Mouse (Mus musculus): ENCODE measurements around the gene Ntf5. TPM values are rescaled to one million over a fixed set of nuclear protein-coding genes. Genes with fewer than 3 reads are reported as not detected.
A peak's percentile ranks its signal among the peaks of the same experiment; 100 is the strongest.
"Not testable (repeated sequence)": the region's sequence is repeated elsewhere in the genome, so short reads cannot be mapped to it uniquely, and the experiment has no call there.

The Ntf5 gene
- polyA plus RNA-seq, 1 experiment from 2014 or later = 4.1 TPM

DNA sequence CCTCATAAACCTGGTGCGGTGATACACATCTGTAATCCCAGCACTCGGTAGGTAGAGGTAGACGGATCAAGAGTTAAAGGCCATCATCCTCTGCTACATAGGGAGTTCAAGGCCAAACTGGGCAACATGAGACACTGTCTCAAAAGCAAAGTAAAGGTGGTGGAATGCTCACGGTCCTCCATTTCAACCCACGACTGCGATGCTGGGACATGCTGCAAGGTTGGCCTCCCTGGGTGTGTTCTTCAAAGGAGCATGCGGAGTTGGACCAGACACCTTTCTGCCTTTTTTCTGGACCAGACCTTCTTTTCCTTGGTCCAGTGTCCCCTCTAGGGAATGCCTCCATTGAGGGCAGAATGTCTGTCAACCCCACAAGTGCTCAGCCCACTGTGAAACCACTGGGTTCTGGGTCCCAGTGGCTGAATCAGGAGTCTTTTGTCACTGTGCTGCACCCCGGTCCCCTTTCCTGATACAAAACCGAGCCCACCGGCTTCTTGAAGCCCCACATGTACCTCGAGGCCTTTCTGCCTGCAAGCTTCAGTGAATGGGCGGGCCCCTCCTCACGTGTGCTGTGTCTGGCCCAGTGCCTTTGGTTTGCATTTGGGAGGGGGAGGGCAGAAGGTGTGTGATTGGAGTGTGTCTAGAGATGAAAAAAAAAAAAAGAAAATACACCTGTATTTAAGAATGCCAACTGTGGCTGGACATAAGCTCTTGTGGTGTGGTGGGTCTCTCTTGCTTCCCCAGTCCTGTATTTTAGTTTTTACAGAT, 42.6 kb downstream of the Ntf5 start:
- Histone ChIP-seq H3K27ac (ENCODE audit: low read length) (no peak overlapping the region; the same call in 1 of the 2 replicates), H3K36me3 (ENCODE audit: control insufficient read depth, insufficient read depth, low read length) (peaks cover 31% of the 10 kb centered on the region), H3K9ac (replicated peaks; ENCODE audit: low read depth, low read length) (no peak overlapping the region), H3K4me1 (ENCODE audit: control insufficient read depth, insufficient read depth, low read length) (peaks cover 28% of the 10 kb centered on the region), H3K9me3 (ENCODE audit: control insufficient read depth, low read depth, low read length) (no peaks in the 10 kb centered on the region), H3K4me3 (ENCODE audit: low read depth, low read length) (no peak overlapping the region), H3K4me2 (replicated peaks; ENCODE audit: low read depth, low read length) (no peak overlapping the region; the same call in 1 of the 2 replicates), H3K27me3 (ENCODE audit: control insufficient read depth, insufficient read depth, low read length) (no peaks in the 10 kb centered on the region)
- no peak for ATAC-seq (ENCODE audit: insufficient number of reproducible peaks, insufficient read depth, low FRiP score, low read depth)
- WGBS = 73% methylated on average over 13 of the region's 13 CpGs

GRCm38 (mm10) chr7:45456721-45457203, 43.3 kb downstream of the Ntf5 start:
- peak overlapping the region; percentile 10; the same call in 1 of the 2 replicates for H3K27ac ChIP-seq (ENCODE audit: low read length)
- no peaks in the 10 kb centered on the region for H3K27me3 ChIP-seq (ENCODE audit: control insufficient read depth, insufficient read depth, low read length)
- no peak overlapping the region for H3K9ac ChIP-seq (replicated peaks; ENCODE audit: low read depth, low read length)
- 44% methylated on average over 9 of the region's 9 CpGs for WGBS
- no peak overlapping the region for H3K4me3 ChIP-seq (ENCODE audit: low read depth, low read length)
- no peak for ATAC-seq (ENCODE audit: insufficient number of reproducible peaks, insufficient read depth, low FRiP score, low read depth)
- peak overlapping the region; percentile 80 for H3K4me2 ChIP-seq (replicated peaks; ENCODE audit: low read depth, low read length)
- no peaks in the 10 kb centered on the region for H3K9me3 ChIP-seq (ENCODE audit: control insufficient read depth, low read depth, low read length)
- H3K36me3 ChIP-seq (ENCODE audit: control insufficient read depth, insufficient read depth, low read length) = peaks cover 31% of the 10 kb centered on the region
- peaks cover 29% of the 10 kb centered on the region for H3K4me1 ChIP-seq (ENCODE audit: control insufficient read depth, insufficient read depth, low read length)

- H3K27me3 ChIP-seq (ENCODE audit: control insufficient read depth, insufficient read depth, low read length) = no peaks in the 10 kb centered on the region
- H3K4me1 ChIP-seq (ENCODE audit: control insufficient read depth, insufficient read depth, low read length) = peaks cover 29% of the 10 kb centered on the region
- no peaks in the 10 kb centered on the region for H3K9me3 ChIP-seq (ENCODE audit: control insufficient read depth, low read depth, low read length)
- WGBS = 47% methylated on average over 10 of the region's 10 CpGs
- ATAC-seq (ENCODE audit: insufficient number of reproducible peaks, insufficient read depth, low FRiP score, low read depth) = no peak
- peaks cover 27% of the 10 kb centered on the region for H3K36me3 ChIP-seq (ENCODE audit: control insufficient read depth, insufficient read depth, low read length)
- peak overlapping the region; percentile 81 for H3K4me3 ChIP-seq (ENCODE audit: low read depth, low read length)
- H3K9ac ChIP-seq (replicated peaks; ENCODE audit: low read depth, low read length) = no peak overlapping the region; the same call in 1 of the 2 replicates
- no peak overlapping the region; the same call in 1 of the 2 replicates for H3K27ac ChIP-seq (ENCODE audit: low read length)
- H3K4me2 ChIP-seq (replicated peaks; ENCODE audit: low read depth, low read length) = peak overlapping the region; percentile 80
Measured at GRCm38 (mm10) chr7:45457204-45458060, 43.9 kb downstream of the Ntf5 start.

GRCm38 (mm10) chr7:45458748-45459563, 45.5 kb downstream of the Ntf5 start:
- WGBS = 1% methylated on average over 40 of the region's 43 CpGs
- peak overlapping the region; percentile 81 for H3K4me3 ChIP-seq (ENCODE audit: low read depth, low read length)
- peak overlapping the region; percentile 80 for H3K4me2 ChIP-seq (replicated peaks; ENCODE audit: low read depth, low read length)
- H3K27ac ChIP-seq (ENCODE audit: low read length) = peak overlapping the region; percentile 91
- peak overlapping the region; percentile 79 for H3K9ac ChIP-seq (replicated peaks; ENCODE audit: low read depth, low read length)
- no peaks in the 10 kb centered on the region for H3K9me3 ChIP-seq (ENCODE audit: control insufficient read depth, low read depth, low read length)
- peak; percentile 61 for ATAC-seq (ENCODE audit: insufficient number of reproducible peaks, insufficient read depth, low FRiP score, low read depth)
- peaks cover 29% of the 10 kb centered on the region for H3K36me3 ChIP-seq (ENCODE audit: control insufficient read depth, insufficient read depth, low read length)
- no peaks in the 10 kb centered on the region for H3K27me3 ChIP-seq (ENCODE audit: control insufficient read depth, insufficient read depth, low read length)
- peaks cover 29% of the 10 kb centered on the region for H3K4me1 ChIP-seq (ENCODE audit: control insufficient read depth, insufficient read depth, low read length)

GRCm38 (mm10) chr7:45459564-45460140, 46.2 kb downstream of the Ntf5 start, which contains the start of gene Ftl1:
TSS of gene Ftl1 (minus strand) at chr7:45459884.
- H3K9ac ChIP-seq (replicated peaks; ENCODE audit: low read depth, low read length) = peak within 1 kb of the TSS; percentile 79
- peak; percentile 96 for ATAC-seq (ENCODE audit: insufficient number of reproducible peaks, insufficient read depth, low FRiP score, low read depth)
- H3K4me3 ChIP-seq (ENCODE audit: low read depth, low read length) = peak within 1 kb of the TSS; percentile 81
- not testable (repeated sequence) for H3K9me3 ChIP-seq (ENCODE audit: control insufficient read depth, low read depth, low read length); H3K27me3 ChIP-seq (ENCODE audit: control insufficient read depth, insufficient read depth, low read length)
- peaks cover 29% of the 10 kb centered on the region for H3K4me1 ChIP-seq (ENCODE audit: control insufficient read depth, insufficient read depth, low read length)
- 0% methylated on average over 24 of the region's 37 CpGs for WGBS
- peaks cover 27% of the 10 kb centered on the region for H3K36me3 ChIP-seq (ENCODE audit: control insufficient read depth, insufficient read depth, low read length)
- peak within 1 kb of the TSS; percentile 80 for H3K4me2 ChIP-seq (replicated peaks; ENCODE audit: low read depth, low read length)
- peak within 1 kb of the TSS; percentile 91 for H3K27ac ChIP-seq (ENCODE audit: low read length)

DNA sequence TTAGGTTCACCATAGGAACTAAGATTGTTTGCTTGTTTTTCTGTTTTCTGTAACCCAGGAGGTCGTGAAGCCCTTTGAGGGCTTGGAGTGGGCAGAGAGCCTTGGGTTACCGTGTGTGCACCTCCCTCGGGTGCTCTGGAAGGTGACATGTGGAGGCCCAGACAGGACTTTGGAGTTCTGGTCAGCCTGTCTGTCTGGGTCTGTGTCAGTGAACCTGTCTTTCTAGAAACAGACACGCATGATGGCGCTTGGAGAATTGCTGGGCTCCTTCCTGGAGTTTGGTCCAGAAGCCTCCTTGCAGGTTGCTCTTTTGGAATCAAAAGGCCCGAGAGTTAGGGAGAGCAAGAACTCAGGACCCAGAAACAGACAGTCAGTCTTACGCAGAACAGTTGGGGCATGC, 46.9 kb downstream of the Ntf5 start:
- ATAC-seq (ENCODE audit: insufficient number of reproducible peaks, insufficient read depth, low FRiP score, low read depth) = no peak
- Histone ChIP-seq H3K27me3 (ENCODE audit: control insufficient read depth, insufficient read depth, low read length) (no peaks in the 10 kb centered on the region), H3K27ac (ENCODE audit: low read length) (peak overlapping the region; percentile 75), H3K36me3 (ENCODE audit: control insufficient read depth, insufficient read depth, low read length) (peaks cover 27% of the 10 kb centered on the region), H3K4me1 (ENCODE audit: control insufficient read depth, insufficient read depth, low read length) (peaks cover 29% of the 10 kb centered on the region), H3K9ac (replicated peaks; ENCODE audit: low read depth, low read length) (no peak overlapping the region; the same call in 1 of the 2 replicates), H3K9me3 (ENCODE audit: control insufficient read depth, low read depth, low read length) (no peaks in the 10 kb centered on the region), H3K4me2 (replicated peaks; ENCODE audit: low read depth, low read length) (peak overlapping the region; percentile 41), H3K4me3 (ENCODE audit: low read depth, low read length) (peak overlapping the region; percentile 81)
- WGBS = 70% methylated on average over 7 of the region's 7 CpGs

DNA sequence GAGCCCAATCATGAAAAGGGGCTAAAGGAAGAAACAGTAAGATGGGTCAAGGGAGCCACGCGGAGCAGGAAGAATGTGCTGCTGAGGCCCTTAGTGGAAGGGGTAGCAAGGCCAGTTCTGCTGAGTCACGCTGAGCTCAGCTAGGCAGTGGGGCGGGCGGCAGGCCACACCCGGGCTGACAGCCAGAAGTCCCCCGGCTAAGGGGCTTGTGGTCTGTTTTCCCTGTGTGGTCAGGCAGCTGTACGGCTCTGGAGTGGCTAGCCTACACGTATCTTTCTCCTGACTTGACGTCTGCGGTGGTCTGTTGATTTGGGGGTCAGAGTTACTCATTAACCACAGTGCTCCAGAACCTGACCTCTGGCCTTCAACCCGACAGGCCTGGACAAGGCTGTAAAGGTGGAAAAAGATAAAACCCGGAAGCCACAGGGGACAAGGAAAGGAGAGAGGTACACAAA, 47.4 kb downstream of the Ntf5 start:
- no peaks in the 10 kb centered on the region for H3K9me3 ChIP-seq (ENCODE audit: control insufficient read depth, low read depth, low read length)
- peaks cover 27% of the 10 kb centered on the region for H3K36me3 ChIP-seq (ENCODE audit: control insufficient read depth, insufficient read depth, low read length)
- H3K4me3 ChIP-seq (ENCODE audit: low read depth, low read length) = no peak overlapping the region
- peak; percentile 34 for ATAC-seq (ENCODE audit: insufficient number of reproducible peaks, insufficient read depth, low FRiP score, low read depth)
- no peak overlapping the region; the same call in 1 of the 2 replicates for H3K9ac ChIP-seq (replicated peaks; ENCODE audit: low read depth, low read length)
- 7% methylated on average over 13 of the region's 13 CpGs for WGBS
- peaks cover 31% of the 10 kb centered on the region for H3K4me1 ChIP-seq (ENCODE audit: control insufficient read depth, insufficient read depth, low read length)
- peak overlapping the region; percentile 41 for H3K4me2 ChIP-seq (replicated peaks; ENCODE audit: low read depth, low read length)
- H3K27me3 ChIP-seq (ENCODE audit: control insufficient read depth, insufficient read depth, low read length) = no peaks in the 10 kb centered on the region
- H3K27ac ChIP-seq (ENCODE audit: low read length) = peak overlapping the region; percentile 75
